Mouse (Mus musculus) ES-Bruce4 (cell line): ENCODE results near the gene Ccdc85a.

Experiments
- CTCF ChIP-seq: IDR thresholded peaks from one replicate; pipeline ENCODE4 v1.8.1; 2011; ENCODE audit warnings: low read depth, low read length
- POLR2A ChIP-seq: IDR thresholded peaks from one replicate; pipeline ENCODE4 v1.8.1; 2011; ENCODE audit warnings: low read length; ENCODE audit not compliant: insufficient read depth

- TF ChIP-seq CTCF (no peak), POLR2A (no peak)
Observed at GRCm38 (mm10) chr11:28556420-28556819, 27.7 kb downstream of the Ccdc85a start.
